Mouse (Mus musculus) thymus, postnatal 0 days (tissue): ENCODE results near the gene Popdc2. TPM values are rescaled to one million over a fixed set of nuclear protein-coding genes. Genes with fewer than 3 reads are reported as not detected.

Experiments used
- DNase-seq: peaks from one replicate; pipeline ENCODE4 v3.0.0-alpha.2; 2015; ENCODE audit warnings: low spot score
- polyA plus RNA-seq: library from polyadenylated mRNA; unstranded; fragments of >200 nt; fragmentation: Nextera tagmentation; extraction: Ambion mirVana; gene quantifications from 2 replicates; pipeline ENCODE4 v1.2.1, GENCODE M21; 2015

The Popdc2 gene
- polyA plus RNA-seq, 1 experiment from 2014 or later: 0.30 TPM

GRCm38 (mm10) chr16:38400311-38400960, 38.4 kb downstream of the Popdc2 start:
- DNase-seq: no peak

DNA sequence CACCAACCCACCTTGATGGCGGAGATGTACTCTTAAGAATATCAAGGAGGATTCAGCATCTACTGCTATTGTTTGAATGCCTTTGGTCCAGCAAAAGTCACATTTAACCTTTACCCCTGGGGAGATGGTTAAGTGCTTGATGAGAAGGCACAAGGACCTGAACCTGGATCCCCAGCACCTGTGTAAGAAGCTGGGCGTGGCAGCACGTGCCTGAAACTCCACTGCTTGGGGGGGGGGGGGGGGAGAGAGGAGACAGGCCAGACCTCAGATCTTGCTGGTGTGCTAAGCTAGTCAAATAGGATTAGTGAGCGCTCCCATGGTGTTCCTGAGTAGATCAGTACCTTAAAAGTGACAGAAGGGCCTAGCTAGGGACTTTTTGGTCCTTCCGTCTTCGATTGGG, 39.5 kb downstream of the Popdc2 start:
- DNase-seq: no peak

DNA sequence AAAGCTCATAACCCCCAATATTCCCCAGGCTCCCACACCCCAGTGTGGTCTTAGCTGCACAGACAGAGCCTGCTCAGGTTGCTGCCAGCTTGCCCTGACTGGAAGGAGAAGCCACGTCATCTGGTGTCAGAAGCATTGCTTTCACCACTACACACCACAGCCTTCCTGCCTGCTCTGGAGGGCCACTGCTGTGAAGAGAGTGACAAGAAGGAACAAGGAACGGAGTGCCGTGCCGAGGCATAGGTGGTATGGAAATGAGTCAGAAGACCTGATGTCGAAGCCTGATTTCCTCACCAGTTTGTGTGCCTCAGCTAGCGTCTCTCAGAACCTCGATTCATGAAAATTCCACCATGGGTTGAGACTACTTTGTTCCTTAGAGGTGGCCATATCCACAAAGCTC, 41.6 kb downstream of the Popdc2 start:
- DNase-seq: peak; percentile 62

DNA sequence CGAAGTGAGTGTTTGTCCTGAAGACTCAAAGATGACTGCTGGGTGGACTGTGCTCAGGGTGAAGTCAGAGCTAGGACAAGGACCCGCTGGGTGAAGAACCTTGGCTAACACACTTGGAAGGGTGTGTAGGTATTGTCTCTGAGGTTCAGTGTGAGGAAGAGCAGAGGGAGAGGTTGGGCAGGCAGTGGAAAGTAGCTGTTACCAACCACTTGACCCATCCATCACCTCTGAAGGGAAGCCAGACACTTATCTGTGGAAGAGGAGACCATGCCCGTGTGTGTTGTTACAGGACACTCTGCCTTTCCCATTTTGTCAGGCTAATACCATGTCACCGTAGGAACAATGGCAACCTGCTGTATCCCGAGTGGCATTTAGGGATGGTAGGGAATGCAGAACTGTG, 44.3 kb downstream of the Popdc2 start:
- no peak for DNase-seq

GRCm38 (mm10) chr16:38406708-38407107, 44.7 kb downstream of the Popdc2 start:
- DNase-seq: no peak

DNA sequence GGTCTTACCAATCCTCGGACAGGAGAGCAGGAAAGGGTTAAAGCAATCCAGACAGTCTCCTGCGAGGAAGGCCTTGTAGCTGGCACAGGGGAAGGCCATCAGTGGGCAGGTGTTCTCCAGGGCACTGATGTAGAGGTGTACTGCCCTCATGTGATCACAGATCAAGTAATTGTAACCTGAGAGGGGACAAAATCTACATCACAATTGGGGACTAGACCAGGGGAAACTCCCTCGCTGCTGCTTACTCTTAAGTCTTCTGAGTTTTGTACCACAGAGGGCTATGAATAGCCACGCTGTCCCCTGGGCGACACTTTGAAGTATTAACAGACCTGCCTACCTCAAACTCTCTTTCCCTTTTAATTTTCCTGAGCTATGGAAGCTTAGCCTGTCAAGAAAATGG, 45.6 kb downstream of the Popdc2 start:
- no peak for DNase-seq

DNA sequence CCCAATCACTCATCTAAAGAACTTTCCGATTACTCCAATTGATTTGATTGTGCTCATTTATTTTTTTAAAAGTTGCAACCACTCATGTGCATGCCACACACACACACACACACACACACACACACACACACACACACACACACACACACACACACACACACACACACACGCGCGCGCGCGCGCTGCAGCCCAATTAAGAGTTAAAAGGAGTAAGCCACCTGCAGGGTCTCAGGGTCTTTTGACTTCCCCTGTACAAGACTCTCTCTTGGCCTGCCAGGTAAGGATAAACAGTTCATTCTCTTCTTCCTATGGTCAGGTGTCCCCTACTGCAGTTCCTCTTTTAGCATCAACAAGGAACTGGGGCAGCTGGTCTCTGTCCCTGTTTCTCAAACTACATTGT, 46.4 kb downstream of the Popdc2 start:
- DNase-seq: no peak

DNA sequence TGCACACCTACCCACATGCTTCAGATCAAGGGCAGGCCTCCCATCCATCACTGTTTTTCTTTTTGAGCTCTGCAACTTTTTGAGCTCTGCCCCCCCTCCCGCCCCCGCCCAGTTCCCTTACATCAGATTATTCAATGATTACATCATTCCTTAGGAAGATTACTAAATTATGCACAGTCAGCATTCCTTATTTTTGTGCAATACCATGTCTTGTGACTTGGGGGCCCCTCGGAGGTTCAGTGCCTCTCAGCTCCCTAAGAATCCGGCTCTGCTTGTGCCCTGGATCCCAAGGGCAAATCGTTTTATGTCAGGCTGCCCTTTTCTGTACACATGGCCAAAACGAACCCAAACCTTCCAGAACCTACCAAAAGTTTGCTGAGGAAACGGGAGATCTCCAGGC, 52.9 kb downstream of the Popdc2 start:
- no peak for DNase-seq

- no peak for DNase-seq
Observed at GRCm38 (mm10) chr16:38425374-38425773, 63.4 kb downstream of the Popdc2 start.

DNA sequence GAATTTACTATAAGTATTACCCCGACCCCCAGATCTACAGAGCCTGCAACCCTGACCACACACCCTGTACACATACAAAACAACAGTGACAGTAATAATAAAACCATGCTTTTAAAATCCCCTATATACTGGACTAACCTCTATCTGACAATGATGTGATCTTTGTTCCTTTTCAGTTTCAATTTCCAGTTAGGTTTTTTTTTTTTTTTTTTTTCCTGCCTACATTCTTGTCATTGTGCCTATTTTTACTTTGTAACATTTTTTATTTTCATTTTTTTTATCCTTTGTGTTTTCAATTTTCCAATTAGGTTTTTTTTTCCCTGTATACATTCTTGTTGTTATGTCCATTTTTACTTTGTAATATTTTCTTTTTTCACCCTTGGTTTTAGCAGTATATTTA, 63.8 kb downstream of the Popdc2 start:
- no peak for DNase-seq

Other genes with a start within 250 kb of the Popdc2 start
- 0.05 TPM in 1 of 2 replicates, not detected in the other for gene Nr1i2, start 67.4 kb upstream of the Popdc2 start, polyA plus RNA-seq
- 0.10 and 0.20 TPM in 2 replicates for gene Maats1, start 20.1 kb upstream of the Popdc2 start, polyA plus RNA-seq
- gene Cox17, start 15.2 kb upstream of the Popdc2 start, polyA plus RNA-seq: 322 and 349 TPM in 2 replicates
- not detected in 2 replicates for gene Gm21987, start 15.2 kb upstream of the Popdc2 start, polyA plus RNA-seq
- 2.2 and 2.8 TPM in 2 replicates for gene Pla1a, start 70.9 kb downstream of the Popdc2 start, polyA plus RNA-seq
- gene Adprh, start 90.5 kb downstream of the Popdc2 start, polyA plus RNA-seq: 90.2 and 91.5 TPM in 2 replicates
- gene Cd80, start 93.4 kb downstream of the Popdc2 start, polyA plus RNA-seq: 0.72 and 0.82 TPM in 2 replicates
- 29.4 and 30.1 TPM in 2 replicates for gene Timmdc1, start 160.5 kb downstream of the Popdc2 start, polyA plus RNA-seq
- gene Poglut1, start 188.0 kb downstream of the Popdc2 start, polyA plus RNA-seq: 25.3 and 28.4 TPM in 2 replicates
- 47.5 and 56.5 TPM in 2 replicates for gene Tmem39a, start 196.5 kb downstream of the Popdc2 start, polyA plus RNA-seq